Mouse (Mus musculus) thymus, adult 2 months (tissue): ENCODE data around the gene BC035044. TPM values are rescaled to one million over a fixed set of nuclear protein-coding genes. Genes with fewer than 3 reads are reported as not detected.
"Not testable (repeated sequence)": the region's sequence is repeated elsewhere in the genome, so short reads cannot be mapped to it uniquely, and the experiment has no call there.

ENCODE experiments used
- DNase-seq: peaks from one replicate; pipeline ENCODE4 v3.0.0; 2021
- H3K27ac ChIP-seq: fragments of 200-500 bp; 2 replicates; pipeline ENCODE4 v1.5.1; 2012; ENCODE audit warnings: low read length, control low read depth; ENCODE audit not compliant: control insufficient read depth, insufficient read depth
- H3K27me3 ChIP-seq: fragments of 200-500 bp; 2 replicates; pipeline ENCODE4 v1.6.1; 2012; ENCODE audit warnings: mild to moderate bottlenecking, low read length, moderate library complexity, mixed read lengths; ENCODE audit not compliant: control insufficient read depth, insufficient read depth
- H3K36me3 ChIP-seq: fragments of 200-500 bp; 2 replicates; pipeline ENCODE4 v1.6.1; 2012; ENCODE audit warnings: mild to moderate bottlenecking, low read length, moderate library complexity; ENCODE audit not compliant: control insufficient read depth, insufficient read depth
- H3K4me1 ChIP-seq: fragments of 200-500 bp; replicated peaks from 2 replicates; pipeline ENCODE4 v1.6.1; 2012; ENCODE audit warnings: low read length; ENCODE audit not compliant: control insufficient read depth, insufficient read depth
- H3K4me3 ChIP-seq: fragments of 200-500 bp; 2 replicates; pipeline ENCODE4 v1.5.1; 2012; ENCODE audit warnings: mild to moderate bottlenecking, low read length, control low read depth, moderate library complexity; ENCODE audit not compliant: control insufficient read depth, insufficient read depth
- CTCF ChIP-seq: fragments of 200-500 bp; IDR thresholded peaks from 2 replicates; pipeline ENCODE4 v1.5.1; 2012; ENCODE audit warnings: mild to moderate bottlenecking, control low read depth, low read length, moderate library complexity, borderline replicate concordance; ENCODE audit not compliant: control insufficient read depth, poor library complexity, insufficient read depth; ENCODE audit errors: extremely low read depth
- POLR2A ChIP-seq: fragments of 200-500 bp; IDR thresholded peaks from 2 replicates; pipeline ENCODE4 v1.6.1; 2012; ENCODE audit warnings: mild to moderate bottlenecking, low read length, control low read depth, moderate library complexity; ENCODE audit not compliant: control insufficient read depth, poor library complexity, insufficient read depth; ENCODE audit errors: extremely low read depth
- WGBS: fragments of 180-500 bp; shearing (Covaris S2); methylation state at CpG from one replicate; pipeline ENCODE4 v1.1.7; 2018; 5-methylcytosine and 5-hydroxymethylcytosine counted together
- polyA plus RNA-seq: library from polyadenylated mRNA; depleted of rRNA; stranded (reverse); fragments of >200 nt; gene quantifications from 2 replicates; pipeline ENCODE4 v1.2.3, GENCODE M21; 2012

BC035044 gene
- polyA plus RNA-seq, 1 experiment: 17.8 TPM

- Histone ChIP-seq H3K27me3 (no peaks in the 10 kb centered on the region), H3K27ac (no peak overlapping the region), H3K4me1 (peaks cover 3% of the 10 kb centered on the region; the same call in 1 of the 2 replicates), H3K36me3 (peaks cover 24% of the 10 kb centered on the region), H3K4me3 (no peak overlapping the region)
- no peak for DNase-seq
- TF ChIP-seq POLR2A: no peak
- no peak for TF ChIP-seq CTCF
- WGBS: 89% methylated on average over 2 of the region's 2 CpGs
These were observed 9.1 kb upstream of the BC035044 start for GRCm38 (mm10) chr6:128900044-128900443.

- 85% methylated on average over 3 of the region's 3 CpGs for WGBS
- no peak overlapping the region for H3K4me3 ChIP-seq
These were observed 4.6 kb upstream of the BC035044 start for GRCm38 (mm10) chr6:128895404-128896001.

GRCm38 (mm10) chr6:128888834-128889233 lies 2.1 kb downstream of the BC035044 start:
- 3% methylated on average over 5 of the region's 5 CpGs for WGBS
- Histone ChIP-seq H3K36me3 (peaks cover 11% of the 10 kb centered on the region), H3K4me1 (peaks cover 7% of the 10 kb centered on the region), H3K27ac (peak overlapping the region; percentile 81; the same call in 1 of the 2 replicates), H3K27me3 (no peaks in the 10 kb centered on the region), H3K4me3 (no peak overlapping the region)
- DNase-seq: peak; percentile 63
- no peak for TF ChIP-seq CTCF
- no peak for TF ChIP-seq POLR2A

More at GRCm38 (mm10) chr6:128895404-128896001, 4.6 kb upstream of the BC035044 start:
- Histone ChIP-seq H3K27ac (no peak overlapping the region), H3K4me1 (no peaks in the 10 kb centered on the region), H3K27me3 (no peaks in the 10 kb centered on the region), H3K36me3 (peaks cover 46% of the 10 kb centered on the region)
- DNase-seq: no peak
- TF ChIP-seq POLR2A: no peak
- no peak for TF ChIP-seq CTCF

- Histone ChIP-seq H3K27ac (peak within 1 kb of the TSS; percentile 88), H3K4me3 (peak within 1 kb of the TSS; percentile 79)
- TF ChIP-seq POLR2A: peak; percentile 51; the same call in 1 of the 2 replicates
- not testable (repeated sequence) for H3K4me1 ChIP-seq, H3K36me3 ChIP-seq, H3K27me3 ChIP-seq
- WGBS: 5% methylated on average over 6 of the region's 6 CpGs
- DNase-seq: peak; percentile 81
These were observed 3.7 kb downstream of the BC035044 start, which contains the start of gene Clec2i for GRCm38 (mm10) chr6:128887091-128887790. Gene Clec2i (plus strand): TSS chr6:128887588.

GRCm38 (mm10) chr6:128871910-128872610 lies 18.9 kb downstream of the BC035044 start:
- 100% methylated on average over 1 of the region's 1 CpGs for WGBS

GRCm38 (mm10) chr6:128868861-128869260 lies 22.1 kb downstream of the BC035044 start:
- no peak overlapping the region for H3K4me3 ChIP-seq
- no peak overlapping the region for H3K27ac ChIP-seq
- peak; percentile 55 for DNase-seq
- peaks cover 6% of the 10 kb centered on the region for H3K4me1 ChIP-seq
- no peaks in the 10 kb centered on the region for H3K36me3 ChIP-seq
- no peak for TF ChIP-seq CTCF
- no peak for TF ChIP-seq POLR2A
- H3K27me3 ChIP-seq: no peaks in the 10 kb centered on the region
- 60% methylated on average over 3 of the region's 3 CpGs for WGBS

More at GRCm38 (mm10) chr6:128871910-128872610, 18.9 kb downstream of the BC035044 start:
- no peaks in the 10 kb centered on the region for H3K27me3 ChIP-seq
- no peak overlapping the region for H3K27ac ChIP-seq
- DNase-seq: no peak
- H3K4me1 ChIP-seq: peaks cover 6% of the 10 kb centered on the region
- no peaks in the 10 kb centered on the region for H3K36me3 ChIP-seq
- no peak overlapping the region for H3K4me3 ChIP-seq
- no peak for TF ChIP-seq POLR2A
- no peak for TF ChIP-seq CTCF
